Mouse (Mus musculus) neural tube, embryonic 15.5 days (tissue): ENCODE data around the gene Spata45. TPM values are rescaled to one million over a fixed set of nuclear protein-coding genes. Genes with fewer than 3 reads are reported as not detected.

Experiments
- ATAC-seq: fragments of 200-750 bp; cut with Nextera tagmentation; 2 replicates; pipeline ENCODE4 v1.8.0; 2017; ENCODE audit warnings: mild to moderate bottlenecking, moderate TSS enrichment, moderate library complexity; ENCODE audit not compliant: low FRiP score
- H3K27ac ChIP-seq: fragments of 300-500 bp; sonication (generic); replicated peaks from 2 replicates; pipeline ENCODE4 v1.5.1; 2015; ENCODE audit warnings: mild to moderate bottlenecking, inconsistent platforms
- H3K27me3 ChIP-seq: fragments of 300-500 bp; sonication (generic); replicated peaks from 2 replicates; pipeline ENCODE4 v1.6.1; 2015; ENCODE audit warnings: inconsistent platforms
- H3K36me3 ChIP-seq: fragments of 300-500 bp; sonication (generic); 2 replicates; pipeline ENCODE4 v1.6.1; 2015; ENCODE audit warnings: inconsistent platforms
- H3K4me1 ChIP-seq: fragments of 300-500 bp; sonication (generic); 2 replicates; pipeline ENCODE4 v1.6.1; 2015; ENCODE audit warnings: inconsistent platforms
- H3K4me2 ChIP-seq: fragments of 300-500 bp; sonication (generic); 2 replicates; pipeline ENCODE4 v1.6.1; 2015; ENCODE audit warnings: inconsistent platforms, mild to moderate bottlenecking, moderate library complexity
- H3K4me3 ChIP-seq: fragments of 300-500 bp; sonication (generic); replicated peaks from 2 replicates; pipeline ENCODE4 v1.5.1; 2015; ENCODE audit warnings: mild to moderate bottlenecking, inconsistent platforms
- H3K9ac ChIP-seq: fragments of 300-500 bp; sonication (generic); replicated peaks from 2 replicates; pipeline ENCODE4 v1.6.1; 2015; ENCODE audit warnings: mild to moderate bottlenecking, inconsistent platforms
- H3K9me3 ChIP-seq: fragments of 300-500 bp; sonication (generic); replicated peaks from 2 replicates; pipeline ENCODE4 v1.6.1; 2016; ENCODE audit warnings: inconsistent platforms
- WGBS: fragments of 180-500 bp; shearing (Covaris S2); methylation state at CpG from one replicate; pipeline ENCODE4 v1.1.7; 2015; ENCODE audit warnings: mixed read lengths; 5-methylcytosine and 5-hydroxymethylcytosine counted together
- polyA plus RNA-seq: library from polyadenylated mRNA; unstranded; fragments of >200 nt; fragmentation: Nextera tagmentation; extraction: Ambion mirVana; gene quantifications from 2 replicates; pipeline ENCODE4 v1.2.1, GENCODE M21; 2015

Gene Spata45
- polyA plus RNA-seq, 1 experiment from 2014 or later: not detected

GRCm38 (mm10) chr1:191086960-191087359, 50.5 kb downstream of the Spata45 start:
- Histone ChIP-seq H3K27me3 (no peaks in the 10 kb centered on the region), H3K9ac (no peak overlapping the region), H3K4me2 (no peak overlapping the region), H3K9me3 (no peaks in the 10 kb centered on the region), H3K4me1 (no peaks in the 10 kb centered on the region), H3K36me3 (no peaks in the 10 kb centered on the region), H3K4me3 (no peak overlapping the region), H3K27ac (no peak overlapping the region)
- WGBS: 78% methylated on average over 8 of the region's 8 CpGs
- ATAC-seq: no peak

GRCm38 (mm10) chr1:191087955-191088354, 51.5 kb downstream of the Spata45 start:
- H3K9ac ChIP-seq: no peak overlapping the region

GRCm38 (mm10) chr1:191089355-191089754, 52.9 kb downstream of the Spata45 start:
- H3K4me1 ChIP-seq: no peaks in the 10 kb centered on the region
- H3K9ac ChIP-seq: no peak overlapping the region
- H3K4me2 ChIP-seq: no peak overlapping the region
- H3K9me3 ChIP-seq: no peaks in the 10 kb centered on the region
- H3K4me3 ChIP-seq: no peak overlapping the region
- WGBS: 84% methylated on average over 6 of the region's 6 CpGs
- ATAC-seq: no peak
- no peaks in the 10 kb centered on the region for H3K27me3 ChIP-seq
- H3K27ac ChIP-seq: no peak overlapping the region
- no peaks in the 10 kb centered on the region for H3K36me3 ChIP-seq

More at GRCm38 (mm10) chr1:191087955-191088354, 51.5 kb downstream of the Spata45 start:
- no peak overlapping the region for H3K27ac ChIP-seq
- no peaks in the 10 kb centered on the region for H3K4me1 ChIP-seq
- no peak for ATAC-seq
- H3K4me2 ChIP-seq: no peak overlapping the region
- no peaks in the 10 kb centered on the region for H3K27me3 ChIP-seq
- H3K9me3 ChIP-seq: no peaks in the 10 kb centered on the region
- H3K4me3 ChIP-seq: no peak overlapping the region
- no peaks in the 10 kb centered on the region for H3K36me3 ChIP-seq
- 88% methylated on average over 5 of the region's 5 CpGs for WGBS

- no peak overlapping the region for H3K9ac ChIP-seq
- H3K9me3 ChIP-seq: no peaks in the 10 kb centered on the region
- 85% methylated on average over 8 of the region's 8 CpGs for WGBS
- no peak overlapping the region for H3K4me3 ChIP-seq
- no peaks in the 10 kb centered on the region for H3K36me3 ChIP-seq
- H3K4me2 ChIP-seq: no peak overlapping the region
- ATAC-seq: no peak
- no peaks in the 10 kb centered on the region for H3K4me1 ChIP-seq
- no peak overlapping the region for H3K27ac ChIP-seq
- peaks cover 9% of the 10 kb centered on the region; the same call in 1 of the 2 replicates for H3K27me3 ChIP-seq
Observed at GRCm38 (mm10) chr1:191092050-191092449, 55.6 kb downstream of the Spata45 start.

Other genes starting within 250 kb of the Spata45 start
- 26.5 and 27.3 TPM in 2 replicates for gene Rps6kc1, start 124.9 kb upstream of the Spata45 start, polyA plus RNA-seq
- 37.4 and 42.2 TPM in 2 replicates for gene Angel2, start 111.5 kb upstream of the Spata45 start, polyA plus RNA-seq
- 73.4 and 86.4 TPM in 2 replicates for gene Vash2, start 57.3 kb upstream of the Spata45 start, polyA plus RNA-seq
- 7.5 and 8.1 TPM in 2 replicates for gene Flvcr1, start 10.5 kb upstream of the Spata45 start, polyA plus RNA-seq
- gene Tatdn3, start 26.3 kb downstream of the Spata45 start, polyA plus RNA-seq: 14.4 and 16.0 TPM in 2 replicates
- 4.6 and 7.6 TPM in 2 replicates for gene Nsl1, start 26.4 kb downstream of the Spata45 start, polyA plus RNA-seq
- gene Batf3, start 61.2 kb downstream of the Spata45 start, polyA plus RNA-seq: 3.5 and 3.6 TPM in 2 replicates
- gene Fam71a, start 128.2 kb downstream of the Spata45 start, polyA plus RNA-seq: not detected in 2 replicates
- 1.8 and 1.9 TPM in 2 replicates for gene Atf3, start 181.4 kb downstream of the Spata45 start, polyA plus RNA-seq